Comparison of ENCODE assay signal across 15 mouse cellular contexts in genomic region chr12:3910466-3911093, GRCm38 (mm10). TPM values are rescaled to one million over a fixed set of nuclear protein-coding genes. Genes with fewer than 3 reads are reported as not detected.
DNase-seq lines count a peak whose midpoint lies in the region; ATAC-seq lines count a peak whose summit lies in the region.
"Had no signal": no experiment of that assay in that cellular context is flagged by ENCODE, and none has a peak within 500 bp of the region (broad histone marks: within the 10 kb centered on the region; RNA-seq: fewer than 3 reads in every experiment).

No protein-coding gene starts in this region.

- DNase-seq in embryonic facial prominence, embryonic 11.5 days (ENCODE audit: low spot score) = no peak
- no peak for DNase-seq in embryonic facial prominence, embryonic 10.5 days (ENCODE audit: low spot score)
- DNase-seq in hindbrain, embryonic 11.5 days (ENCODE audit: low spot score) = no peak
- no peak for DNase-seq in hindbrain, embryonic 10.5 days (ENCODE audit: low spot score)
- DNase-seq in liver = no peak
- no peak for DNase-seq in frontal cortex, postnatal 36 days (ENCODE audit: low spot score in 2 of 2)
- DNase-seq: lung, postnatal 36 days; right cerebral cortex, postnatal 25 days; thymus, adult 18-20 months had no signal

- no peaks in the 10 kb centered on the region for H3K4me1 ChIP-seq in embryonic facial prominence, embryonic 11.5 days (ENCODE audit: control insufficient read depth, insufficient read depth, low read length)
- H3K4me1 ChIP-seq in embryonic facial prominence, embryonic 10.5 days = no peaks in the 10 kb centered on the region
- H3K4me1 ChIP-seq in hindbrain, embryonic 11.5 days (replicated peaks; ENCODE audit: control insufficient read depth, insufficient read depth, low read length) = no peaks in the 10 kb centered on the region
- no peaks in the 10 kb centered on the region for H3K4me1 ChIP-seq in hindbrain, embryonic 10.5 days (replicated peaks)
- peaks cover 7% of the 10 kb centered on the region; the same call in 1 of the 2 replicates for H3K4me1 ChIP-seq in liver, embryonic 15.5 days (replicated peaks)
- no peaks in the 10 kb centered on the region for H3K4me1 ChIP-seq in limb, embryonic 12.5 days (replicated peaks)
- H3K4me1 ChIP-seq: heart, embryonic 15.5 days; intestine, embryonic 15.5 days had no signal

- no peak overlapping the region for H3K4me3 ChIP-seq in embryonic facial prominence, embryonic 11.5 days (ENCODE audit: low read depth, low read length)
- H3K4me3 ChIP-seq in embryonic facial prominence, embryonic 10.5 days = no peak overlapping the region
- no peak overlapping the region for H3K4me3 ChIP-seq in hindbrain, embryonic 11.5 days (ENCODE audit: low read depth, low read length)
- no peak overlapping the region for H3K4me3 ChIP-seq in hindbrain, embryonic 10.5 days
- no peak overlapping the region for H3K4me3 ChIP-seq in liver, embryonic 15.5 days (replicated peaks)
- no peak overlapping the region for H3K4me3 ChIP-seq in limb, embryonic 12.5 days (replicated peaks)
- H3K4me3 ChIP-seq: heart, embryonic 15.5 days; intestine, embryonic 15.5 days had no signal

- peaks cover 6% of the 10 kb centered on the region for H3K36me3 ChIP-seq in embryonic facial prominence, embryonic 11.5 days (replicated peaks; ENCODE audit: control insufficient read depth, insufficient read depth, low read depth, low read length)
- H3K36me3 ChIP-seq in embryonic facial prominence, embryonic 10.5 days (replicated peaks) = peaks cover 67% of the 10 kb centered on the region
- peaks cover 17% of the 10 kb centered on the region; the same call in 1 of the 2 replicates for H3K36me3 ChIP-seq in hindbrain, embryonic 11.5 days (ENCODE audit: control insufficient read depth, insufficient read depth, low read length)
- peaks cover 54% of the 10 kb centered on the region for H3K36me3 ChIP-seq in hindbrain, embryonic 10.5 days
- H3K36me3 ChIP-seq in liver, embryonic 15.5 days (replicated peaks) = peaks cover 19% of the 10 kb centered on the region
- H3K36me3 ChIP-seq in limb, embryonic 12.5 days = peaks cover 77% of the 10 kb centered on the region

- H3K4me2 ChIP-seq in embryonic facial prominence, embryonic 11.5 days (ENCODE audit: low read depth, low read length) = no peak overlapping the region
- no peak overlapping the region for H3K4me2 ChIP-seq in hindbrain, embryonic 11.5 days (replicated peaks; ENCODE audit: low read depth, low read length)
- no peak overlapping the region for H3K4me2 ChIP-seq in liver, embryonic 15.5 days
- no peak overlapping the region for H3K4me2 ChIP-seq in limb, embryonic 12.5 days
- H3K4me2 ChIP-seq: heart, embryonic 15.5 days; intestine, embryonic 15.5 days had no signal

- WGBS in embryonic facial prominence, embryonic 11.5 days = 73% methylated on average over 10 of the region's 10 CpGs
- 67% methylated on average over 10 of the region's 10 CpGs for WGBS in embryonic facial prominence, embryonic 10.5 days
- 64% methylated on average over 10 of the region's 10 CpGs for WGBS in hindbrain, embryonic 11.5 days
- WGBS in hindbrain, embryonic 10.5 days = 64% methylated on average over 10 of the region's 10 CpGs
- WGBS in liver, embryonic 15.5 days (ENCODE audit: insufficient replicate concordance) = 64% methylated on average over 10 of the region's 10 CpGs
- 55% methylated on average over 10 of the region's 10 CpGs for whole genome bisulfite sequencing in limb, embryonic 12.5 days

- H3K27me3 ChIP-seq in embryonic facial prominence, embryonic 11.5 days (ENCODE audit: control insufficient read depth, insufficient read depth, low read length) = no peaks in the 10 kb centered on the region
- no peaks in the 10 kb centered on the region for H3K27me3 ChIP-seq in embryonic facial prominence, embryonic 10.5 days (replicated peaks; ENCODE audit: low read depth, poor library complexity, severe bottlenecking)
- H3K27me3 ChIP-seq in hindbrain, embryonic 11.5 days (ENCODE audit: control insufficient read depth, insufficient read depth, low read length) = no peaks in the 10 kb centered on the region
- H3K27me3 ChIP-seq in hindbrain, embryonic 10.5 days (ENCODE audit: insufficient read depth, poor library complexity, severe bottlenecking) = no peaks in the 10 kb centered on the region
- no peaks in the 10 kb centered on the region for H3K27me3 ChIP-seq in liver, embryonic 15.5 days
- H3K27me3 ChIP-seq in limb, embryonic 12.5 days = no peaks in the 10 kb centered on the region
- H3K27me3 ChIP-seq: heart, embryonic 15.5 days; intestine, embryonic 15.5 days; Patski had no signal

- H3K9me3 ChIP-seq in embryonic facial prominence, embryonic 11.5 days (replicated peaks; ENCODE audit: control insufficient read depth, low read length) = no peaks in the 10 kb centered on the region
- H3K9me3 ChIP-seq in embryonic facial prominence, embryonic 10.5 days = no peaks in the 10 kb centered on the region
- no peaks in the 10 kb centered on the region for H3K9me3 ChIP-seq in hindbrain, embryonic 11.5 days (ENCODE audit: control insufficient read depth, low read length)
- H3K9me3 ChIP-seq in hindbrain, embryonic 10.5 days = no peaks in the 10 kb centered on the region
- no peaks in the 10 kb centered on the region for H3K9me3 ChIP-seq in liver, embryonic 15.5 days (replicated peaks)
- no peaks in the 10 kb centered on the region for H3K9me3 ChIP-seq in limb, embryonic 12.5 days
- H3K9me3 ChIP-seq: heart, embryonic 15.5 days; intestine, embryonic 15.5 days had no signal

- no peak overlapping the region for H3K27ac ChIP-seq in embryonic facial prominence, embryonic 11.5 days (replicated peaks; ENCODE audit: low read depth, low read length)
- no peak overlapping the region for H3K27ac ChIP-seq in embryonic facial prominence, embryonic 10.5 days (replicated peaks)
- H3K27ac ChIP-seq in hindbrain, embryonic 11.5 days (ENCODE audit: low read depth, low read length) = no peak overlapping the region
- H3K27ac ChIP-seq in hindbrain, embryonic 10.5 days = no peak overlapping the region
- H3K27ac ChIP-seq in liver, embryonic 15.5 days (replicated peaks) = no peak overlapping the region
- no peak overlapping the region for H3K27ac ChIP-seq in limb, embryonic 12.5 days
- H3K27ac ChIP-seq: heart, embryonic 15.5 days; intestine, embryonic 15.5 days had no signal

- ATAC-seq in embryonic facial prominence, embryonic 11.5 days (replicated peaks; ENCODE audit: insufficient number of reproducible peaks, low FRiP score, low TSS enrichment, low read depth) = peak; percentile 20; the same call in 1 of the 2 replicates
- ATAC-seq in hindbrain, embryonic 11.5 days (ENCODE audit: low FRiP score) = peak; percentile 49
- 0 out of 2 replicates have a peak, but pooled peaks have one; percentile 22 for ATAC-seq in liver, embryonic 15.5 days (ENCODE audit: insufficient read depth)
- peak; percentile 53; the same call in 1 of the 2 replicates for ATAC-seq in limb, embryonic 12.5 days (ENCODE audit: insufficient number of reproducible peaks, insufficient read depth, low FRiP score, low TSS enrichment, low read depth)
- ATAC-seq: intestine, embryonic 15.5 days; Patski had no signal

- no peak overlapping the region for H3K9ac ChIP-seq in embryonic facial prominence, embryonic 11.5 days (replicated peaks; ENCODE audit: low read length)
- H3K9ac ChIP-seq in hindbrain, embryonic 11.5 days (ENCODE audit: low read depth, low read length) = no peak overlapping the region
- no peak overlapping the region for H3K9ac ChIP-seq in liver, embryonic 15.5 days
- no peak overlapping the region for H3K9ac ChIP-seq in limb, embryonic 12.5 days (replicated peaks)
- H3K9ac ChIP-seq: heart, embryonic 15.5 days; intestine, embryonic 15.5 days had no signal

RNA-seq across cellular contexts. Expression of gene Pomc, which starts 44.2 kb away (rescaled TPM):
- polyA plus RNA-seq in embryonic facial prominence, embryonic 11.5 days (2014; fragmentation: Nextera tagmentation; extraction: Ambion mirVana) = 11.0 and 16.0 TPM in 2 replicates
- 6.3 and 17.0 TPM in 2 replicates for polyA plus RNA-seq in embryonic facial prominence, embryonic 10.5 days (2016; fragmentation: Nextera tagmentation; extraction: Ambion mirVana)
- polyA plus RNA-seq in hindbrain, embryonic 11.5 days (2014; fragmentation: Nextera tagmentation; extraction: Ambion mirVana) = 6.8 and 7.1 TPM in 2 replicates
- polyA plus RNA-seq in hindbrain, embryonic 10.5 days (2016; fragmentation: Nextera tagmentation; extraction: Ambion mirVana) = 6.6 and 7.2 TPM in 2 replicates
- polyA plus RNA-seq in liver, embryonic 15.5 days (2015; fragmentation: Nextera tagmentation; extraction: Ambion mirVana) = 0.26 and 0.31 TPM in 2 replicates
- polyA plus RNA-seq in limb, embryonic 12.5 days (2016; fragmentation: Nextera tagmentation; extraction: Ambion mirVana) = 4.8 and 5.4 TPM in 2 replicates
- polyA plus RNA-seq: liver, adult 2 months; Patski had no signal
